Mouse (Mus musculus) WW6 (cell line): Measurements from ENCODE around the gene Syk.

Source experiments
- DNase-seq: peaks from one replicate; pipeline ENCODE4 v3.0.0-alpha.2; 2013; ENCODE audit warnings: low read depth, low spot score

Syk gene

DNA sequence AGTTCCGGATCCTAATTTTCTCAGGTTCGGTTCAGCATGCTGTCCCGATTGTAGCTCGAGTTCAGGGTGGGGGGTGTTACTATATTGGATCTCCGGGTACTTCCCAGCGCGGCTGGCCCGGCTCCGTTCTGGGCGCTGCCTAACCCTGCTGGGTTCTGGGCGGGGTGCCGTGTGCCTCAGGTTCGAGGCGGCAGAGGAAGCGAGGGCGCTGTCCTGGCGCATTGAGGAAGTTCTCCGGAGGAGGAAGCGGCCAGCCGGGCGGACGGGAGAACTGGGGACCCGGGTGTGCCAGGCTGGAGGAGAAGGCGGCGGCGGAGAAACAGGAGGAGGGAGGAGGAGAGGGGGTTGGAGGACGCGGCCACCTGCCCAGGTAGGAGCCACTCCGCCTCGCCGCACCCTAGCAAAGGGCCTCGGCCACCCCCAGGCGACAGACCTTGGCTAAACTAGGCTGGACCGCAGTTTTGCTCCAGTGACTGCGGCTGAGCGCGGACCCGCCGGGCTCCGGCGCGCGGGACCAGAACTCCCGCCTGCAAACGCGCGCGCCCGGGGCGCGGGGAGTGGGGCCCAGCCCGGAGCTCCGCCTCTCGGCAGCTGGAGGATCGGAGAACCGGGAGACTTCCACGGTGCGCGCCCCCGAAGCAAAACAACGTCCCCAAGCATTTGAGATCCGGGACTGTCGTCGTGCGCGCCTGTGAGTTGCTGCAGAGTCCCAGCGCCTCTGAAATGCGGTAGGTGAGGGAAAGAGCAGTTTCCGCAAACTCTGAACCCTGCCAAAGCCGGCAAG, at the start of gene Syk:
TSS of gene Syk (plus strand) at position 296 of the 784 bp plus-strand sequence.
- DNase-seq = no peak

DNA sequence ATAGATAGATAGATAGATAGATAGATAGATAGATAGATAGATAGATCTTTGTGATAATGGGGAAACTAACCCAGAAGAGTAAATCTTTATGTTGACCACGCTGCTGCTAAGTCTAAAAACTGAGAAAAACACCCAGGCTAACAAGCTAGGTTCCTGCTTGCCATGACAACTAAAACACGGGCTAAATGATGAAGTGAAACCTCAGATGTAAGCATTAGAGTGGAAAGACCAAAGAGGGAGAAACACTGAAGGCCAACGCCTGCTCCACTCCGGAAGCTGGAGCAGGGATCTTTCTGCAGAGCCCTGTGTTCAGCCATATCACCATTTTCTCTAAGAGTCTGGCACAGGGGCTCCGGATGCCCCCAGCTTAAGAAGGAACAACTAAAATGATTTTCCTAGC, 49.3 kb upstream of the Syk start:
- DNase-seq = no peak

DNA sequence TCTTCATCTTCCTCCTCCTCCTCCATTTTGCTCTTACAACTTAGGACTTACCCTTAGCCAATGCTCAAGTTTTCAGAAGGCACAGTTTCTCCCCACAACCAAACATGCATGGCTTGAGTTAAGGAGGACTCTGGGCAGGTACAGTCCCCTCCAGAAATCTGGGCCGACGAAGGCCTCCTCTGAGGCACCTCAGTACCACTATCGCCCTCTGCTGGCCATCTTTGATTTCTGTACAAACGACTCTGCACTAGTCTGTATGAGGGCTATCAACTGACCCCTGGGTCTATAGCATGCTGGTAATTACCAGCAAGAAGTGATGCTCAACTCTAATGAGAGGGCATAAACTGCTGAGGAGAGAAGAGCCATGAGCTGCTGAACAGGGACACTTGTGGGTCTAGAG, 47.4 kb upstream of the Syk start:
- peak; percentile 43 for DNase-seq

DNA sequence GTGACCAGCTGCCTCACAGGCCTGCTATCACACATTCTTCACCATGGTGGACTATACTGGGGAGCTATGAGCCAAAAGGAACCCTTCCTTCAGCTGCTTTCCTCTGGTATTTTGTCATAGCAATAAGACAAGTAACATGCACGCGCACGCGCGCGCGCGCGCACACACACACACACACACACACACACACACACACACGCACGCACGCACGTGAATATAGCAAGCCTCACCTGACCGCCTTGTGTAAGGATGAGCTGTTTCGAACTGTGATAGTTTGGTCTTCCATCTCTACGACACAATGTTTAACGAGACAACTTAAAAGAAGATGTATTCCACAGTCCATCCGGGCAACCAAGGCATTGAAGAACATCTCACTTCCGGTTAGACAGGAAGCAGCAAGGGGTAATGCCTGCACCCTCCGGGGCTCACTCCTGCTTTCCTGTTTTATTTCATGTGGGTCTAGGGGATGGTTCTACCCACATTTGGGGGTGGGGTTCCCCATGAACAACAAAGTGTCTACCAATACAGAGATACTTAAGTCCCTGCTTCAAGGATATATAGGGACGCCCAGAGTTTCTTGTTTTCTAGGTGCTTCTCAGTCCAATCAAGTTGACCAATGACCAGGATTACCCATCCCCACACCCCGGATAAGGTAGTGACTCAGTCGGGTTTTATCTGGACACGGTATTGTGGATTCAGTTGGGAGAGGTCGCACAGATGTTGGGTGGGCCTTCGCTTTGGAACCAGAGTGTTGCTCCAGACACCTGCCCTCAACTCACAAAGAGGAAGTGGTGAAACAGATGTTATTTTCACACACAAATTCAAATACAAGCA, 45.0 kb upstream of the Syk start:
- no peak for DNase-seq

DNA sequence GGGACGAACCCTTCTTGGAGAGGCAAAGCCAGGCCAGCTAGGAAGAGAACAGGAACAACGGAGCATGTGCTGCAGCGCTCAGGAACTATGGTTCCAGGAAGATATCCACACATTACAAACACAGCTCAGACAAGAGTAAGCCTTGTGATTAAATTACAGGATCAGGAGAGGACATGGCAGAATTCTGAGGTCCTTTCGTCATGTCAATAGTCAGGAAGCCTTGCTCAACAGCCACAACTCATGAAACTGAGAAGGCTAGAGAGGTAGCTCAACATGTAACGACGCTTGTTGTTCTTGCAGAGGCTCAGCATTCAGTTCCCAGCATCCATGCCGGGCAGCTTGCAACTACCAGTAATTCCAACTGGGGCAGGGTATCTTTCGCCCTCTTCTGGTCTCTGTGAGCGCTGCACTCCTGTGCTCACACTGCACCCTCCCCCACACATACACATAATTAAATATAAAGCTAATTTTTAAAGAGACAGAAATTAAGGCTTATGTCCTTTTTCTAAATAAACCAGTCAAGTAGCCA, 44.3 kb upstream of the Syk start:
- no peak for DNase-seq

DNA sequence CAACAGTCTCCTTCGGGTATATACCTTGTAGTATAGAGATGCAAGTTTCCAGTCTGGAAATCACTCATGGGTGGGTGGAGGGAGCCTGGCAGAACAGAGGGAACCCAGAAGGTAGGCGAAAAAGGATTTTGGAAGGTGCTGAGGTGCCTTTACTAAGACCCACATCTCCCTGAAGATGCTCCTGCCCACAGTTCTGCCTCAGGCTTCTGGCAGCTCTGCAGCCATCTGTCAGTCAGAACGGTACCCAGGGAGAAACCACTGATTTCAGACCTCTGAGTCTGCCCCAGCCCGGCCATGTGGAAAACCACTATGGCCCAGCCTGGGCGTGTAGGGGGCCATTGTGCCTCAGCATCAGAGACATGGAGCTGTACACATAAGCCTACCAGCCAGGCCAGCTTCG, 43.5 kb upstream of the Syk start:
- no peak for DNase-seq

DNA sequence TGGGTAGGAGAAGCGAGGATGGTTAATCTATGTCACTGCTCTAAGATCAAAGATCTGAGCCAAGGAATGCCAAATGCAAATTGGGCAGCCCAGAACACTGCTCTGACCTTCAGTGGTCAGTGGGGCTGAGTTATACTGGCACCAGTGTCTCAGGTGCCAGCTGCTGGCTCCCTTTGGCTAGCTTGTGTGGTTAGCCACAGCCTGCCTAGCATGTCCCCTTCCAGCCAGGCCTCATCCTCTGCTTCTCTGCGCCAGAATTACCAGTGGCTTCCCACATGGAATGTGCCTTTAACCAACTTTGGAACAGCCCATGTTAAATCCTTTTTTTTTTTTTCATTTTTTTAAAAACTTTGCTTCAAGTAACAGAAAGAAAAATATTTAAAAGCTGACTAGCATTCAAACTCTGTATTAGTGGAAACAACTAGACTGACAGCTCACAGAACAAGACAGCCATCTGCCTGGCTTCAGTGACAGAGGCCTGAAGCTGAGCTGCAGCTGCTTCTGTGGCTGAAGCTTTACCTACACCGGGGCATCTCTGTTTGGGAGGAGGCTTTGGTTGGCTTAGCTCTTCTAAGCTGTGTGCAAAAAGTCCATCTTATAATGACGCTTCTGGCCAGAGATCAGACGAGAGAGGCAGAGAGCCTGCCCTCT, 41.5 kb upstream of the Syk start:
- no peak for DNase-seq

DNA sequence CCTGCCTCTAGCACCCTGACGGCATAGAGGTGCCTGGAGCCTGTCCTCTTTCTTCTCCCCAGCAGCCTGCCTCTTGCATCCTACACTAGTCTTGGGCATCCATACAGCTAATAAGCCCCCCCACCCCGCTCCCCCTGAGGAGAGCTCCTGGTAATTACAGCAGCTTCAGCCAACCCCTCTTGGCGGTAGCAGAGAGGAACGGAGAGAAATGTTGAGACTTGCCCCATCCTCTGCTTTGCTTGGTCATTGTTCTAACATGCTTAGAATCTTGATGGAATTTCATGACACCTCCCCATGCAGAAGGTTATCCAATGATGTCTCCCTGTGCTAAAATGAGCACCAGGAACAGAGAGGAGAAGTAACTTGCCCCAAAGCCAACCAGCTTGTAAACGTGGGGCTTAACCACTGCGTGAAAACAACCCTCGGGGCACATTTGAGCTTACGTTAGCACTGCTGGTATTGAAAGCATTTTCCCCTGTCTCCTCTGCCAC, 40.9 kb upstream of the Syk start:
- DNase-seq = no peak

DNA sequence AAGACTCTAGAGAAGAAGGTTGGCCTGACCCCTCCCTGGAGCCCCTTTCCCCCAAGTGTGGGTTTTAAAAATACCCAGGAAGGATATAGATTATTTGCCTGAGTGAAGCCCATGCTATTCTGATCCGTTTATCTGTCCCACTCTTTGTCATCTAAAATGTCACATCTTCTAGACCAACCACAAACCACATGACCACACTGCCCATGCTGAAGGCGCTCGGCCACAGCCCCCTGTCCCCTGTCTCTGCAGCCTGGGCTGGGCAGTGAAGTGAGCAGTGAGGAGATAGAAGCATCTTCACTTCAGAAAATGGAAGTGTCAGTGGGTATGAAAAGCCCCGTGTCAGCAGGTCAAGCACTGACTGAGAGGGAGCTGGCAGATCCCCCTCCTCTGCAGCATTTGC, 40.3 kb upstream of the Syk start:
- DNase-seq = no peak

DNA sequence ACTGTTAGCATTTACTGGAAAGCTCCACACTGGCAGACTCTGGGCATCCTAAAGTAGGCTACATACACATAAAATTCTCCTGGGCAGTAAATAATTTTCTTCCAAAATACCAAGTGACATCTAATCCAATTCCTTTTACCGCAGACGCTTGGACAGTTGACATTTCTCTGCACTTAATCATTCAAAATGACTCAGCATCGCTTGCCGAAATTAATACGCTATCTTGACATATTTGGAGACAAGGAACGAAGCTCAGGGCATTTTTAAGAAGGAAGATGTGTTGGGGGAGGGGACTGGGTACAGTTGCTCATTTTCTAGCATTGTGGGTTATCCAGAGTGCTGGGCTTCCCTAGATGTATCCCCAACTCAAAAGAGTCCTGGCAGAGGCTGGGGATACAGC, 36.7 kb upstream of the Syk start:
- DNase-seq = no peak

DNA sequence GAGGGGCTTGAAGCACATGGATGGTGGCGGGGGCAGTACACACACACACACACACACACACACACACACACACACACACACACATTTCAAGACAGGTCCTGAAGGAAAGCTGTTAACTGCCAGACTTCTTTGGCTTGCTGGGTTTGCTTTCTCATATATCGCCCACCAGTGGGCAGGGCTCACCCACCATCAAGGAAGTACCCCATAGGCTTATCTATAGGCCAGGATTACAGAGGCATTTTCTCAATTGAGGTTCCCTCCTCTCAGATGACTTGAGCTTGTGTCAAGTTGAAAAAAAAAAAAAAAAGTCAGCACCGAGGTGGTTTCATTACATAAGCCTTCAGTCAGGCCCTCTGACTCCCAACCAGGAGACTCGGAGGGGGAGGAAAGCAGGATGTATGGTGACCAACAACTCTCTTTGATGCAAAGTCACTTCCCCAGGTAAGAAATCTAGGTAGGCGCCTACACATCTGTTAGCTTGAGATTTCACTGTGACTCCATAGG, 32.2 kb upstream of the Syk start:
- DNase-seq = no peak

DNA sequence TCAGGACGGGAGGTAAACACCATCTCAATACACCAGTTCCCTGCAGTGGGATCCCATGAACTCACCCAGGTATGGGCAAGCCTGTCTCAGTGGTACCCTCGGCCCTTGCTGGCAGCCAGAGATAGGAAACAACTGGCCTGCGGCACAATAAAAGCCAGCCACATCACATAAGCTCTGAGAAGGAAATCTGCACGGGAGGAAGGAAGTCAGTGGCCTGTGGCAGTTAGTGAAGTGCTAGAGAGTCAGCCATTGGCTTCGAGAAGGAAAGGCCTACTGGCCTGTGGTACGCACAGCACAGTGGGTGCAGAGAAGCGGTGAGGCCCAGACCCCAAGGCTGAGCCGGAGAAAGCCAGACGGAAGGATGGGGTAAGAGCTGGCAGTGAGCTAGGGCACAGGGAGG, 31.7 kb upstream of the Syk start:
- DNase-seq = no peak

DNA sequence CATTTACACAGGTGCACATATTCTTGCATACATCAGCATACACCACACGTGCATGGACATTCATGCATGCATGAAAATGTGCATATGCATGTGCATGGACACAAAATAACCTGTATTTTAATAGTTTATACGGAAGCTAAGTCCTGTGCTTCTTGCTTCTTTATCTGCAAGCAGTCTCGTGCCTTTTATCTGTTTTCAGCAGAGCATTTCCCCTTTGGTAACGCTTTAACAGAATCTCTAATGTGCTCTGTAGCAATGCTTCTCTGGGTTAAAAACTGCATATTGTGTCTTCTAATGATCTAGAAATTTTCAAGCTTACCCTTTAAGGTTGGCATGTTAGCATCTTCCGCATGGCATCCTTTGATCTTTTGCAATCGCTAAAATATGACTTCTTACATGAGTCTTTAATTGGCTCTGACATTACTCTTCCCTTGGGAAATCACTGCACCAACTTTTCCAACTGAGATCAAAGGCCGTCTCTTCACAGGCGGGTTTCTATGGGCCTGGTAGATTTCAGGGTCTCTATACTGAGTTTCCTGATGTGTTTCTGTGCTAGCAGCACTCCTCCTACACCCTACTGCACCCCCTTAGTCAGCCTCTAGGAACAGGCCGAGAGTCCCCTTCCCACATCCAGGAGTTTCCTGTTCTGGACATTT, 30.0 kb upstream of the Syk start:
- no peak for DNase-seq

DNA sequence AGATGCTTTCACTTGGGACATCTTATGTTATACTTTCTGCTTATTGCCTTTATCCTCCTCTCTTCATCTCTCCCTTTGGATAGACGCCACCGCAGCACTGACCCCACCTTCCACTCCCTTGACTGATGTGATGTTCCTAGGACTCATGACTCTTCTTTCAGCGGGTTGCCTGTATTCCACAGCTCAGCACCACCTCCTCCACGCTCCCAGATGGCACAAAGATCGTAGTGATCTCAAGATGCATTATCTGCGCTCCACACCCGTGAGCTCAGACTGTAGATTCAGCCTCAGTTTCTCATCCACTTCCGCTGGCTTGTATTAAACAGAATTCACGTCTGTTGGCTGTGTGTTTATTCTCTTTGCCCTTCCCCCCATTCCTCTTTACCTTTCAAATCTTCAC, 28.3 kb upstream of the Syk start:
- no peak for DNase-seq

DNA sequence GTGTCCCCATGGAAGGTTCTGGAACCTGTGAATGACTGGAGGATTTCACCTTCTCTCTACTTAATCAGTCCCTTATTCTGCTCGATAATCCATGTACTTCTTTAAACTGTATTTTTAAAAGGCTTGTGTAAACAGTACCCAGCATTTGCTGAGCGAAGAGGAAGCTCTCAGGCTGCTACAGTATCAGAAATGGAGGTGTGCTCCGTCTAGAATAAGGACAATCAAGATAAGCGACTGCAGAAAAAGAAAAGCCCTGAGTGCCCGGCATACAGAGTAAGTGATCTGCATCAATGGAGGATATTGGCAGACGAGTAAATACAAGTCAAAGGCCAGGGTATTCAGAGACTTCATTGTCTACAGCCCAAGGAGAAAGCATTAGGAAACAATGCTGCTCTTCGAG, 25.6 kb upstream of the Syk start:
- DNase-seq = no peak

DNA sequence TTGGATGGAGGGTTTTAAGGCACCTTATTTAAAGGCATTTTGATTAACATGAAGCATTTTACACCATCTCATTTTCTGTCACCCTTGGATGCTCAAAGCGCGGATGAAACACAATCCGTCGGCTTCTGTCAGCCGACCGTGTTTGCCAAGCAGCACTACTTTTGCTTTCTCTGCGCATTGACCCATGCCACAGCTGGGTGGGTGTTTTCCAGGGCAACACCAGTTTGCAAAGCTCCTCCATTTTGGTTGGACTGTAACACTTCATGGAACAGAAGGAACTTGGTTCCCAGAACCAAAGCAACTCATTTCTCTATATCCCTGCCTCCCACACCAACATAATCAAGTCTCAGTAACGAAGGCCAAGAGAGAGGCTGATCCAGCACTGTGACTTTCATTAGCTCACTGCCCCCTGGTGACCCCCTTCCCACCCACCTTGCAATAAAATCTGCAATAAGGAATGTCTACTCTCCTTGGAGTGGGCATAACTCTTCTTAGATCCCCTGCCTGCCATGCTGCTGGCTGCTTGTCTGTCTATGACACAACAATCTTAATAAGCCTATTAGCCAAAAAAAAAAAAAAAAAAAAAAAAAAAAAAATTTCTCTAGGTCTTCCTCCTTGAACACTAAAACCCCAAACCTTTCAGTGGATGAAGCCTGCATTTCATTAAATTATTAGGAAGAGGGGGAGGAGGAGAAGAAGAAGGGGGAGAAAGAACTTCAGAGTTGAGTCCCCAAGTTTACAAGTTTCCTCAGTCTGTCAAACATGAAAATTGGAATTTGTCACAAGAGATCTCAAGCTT, 21.4 kb upstream of the Syk start:
- no peak for DNase-seq

DNA sequence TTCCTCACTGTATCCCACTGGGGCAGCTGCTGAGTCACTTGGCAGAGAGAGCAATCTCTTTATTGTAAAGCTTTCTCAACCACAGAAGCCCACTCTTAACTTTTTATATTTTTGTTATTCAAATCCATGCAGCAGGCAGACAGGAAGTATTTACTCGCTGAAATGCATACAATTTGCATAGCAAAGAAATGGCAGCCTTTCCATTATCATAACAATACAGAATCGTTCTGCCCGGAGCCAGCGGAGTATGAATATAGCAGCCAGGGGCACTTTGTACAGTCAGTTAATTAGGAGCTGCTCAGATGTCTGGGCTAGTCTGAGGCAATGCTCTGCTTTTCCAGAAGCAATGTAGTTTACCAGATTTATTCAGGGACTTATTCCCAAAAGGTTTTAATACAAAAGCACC, 20.8 kb upstream of the Syk start:
- DNase-seq = no peak

DNA sequence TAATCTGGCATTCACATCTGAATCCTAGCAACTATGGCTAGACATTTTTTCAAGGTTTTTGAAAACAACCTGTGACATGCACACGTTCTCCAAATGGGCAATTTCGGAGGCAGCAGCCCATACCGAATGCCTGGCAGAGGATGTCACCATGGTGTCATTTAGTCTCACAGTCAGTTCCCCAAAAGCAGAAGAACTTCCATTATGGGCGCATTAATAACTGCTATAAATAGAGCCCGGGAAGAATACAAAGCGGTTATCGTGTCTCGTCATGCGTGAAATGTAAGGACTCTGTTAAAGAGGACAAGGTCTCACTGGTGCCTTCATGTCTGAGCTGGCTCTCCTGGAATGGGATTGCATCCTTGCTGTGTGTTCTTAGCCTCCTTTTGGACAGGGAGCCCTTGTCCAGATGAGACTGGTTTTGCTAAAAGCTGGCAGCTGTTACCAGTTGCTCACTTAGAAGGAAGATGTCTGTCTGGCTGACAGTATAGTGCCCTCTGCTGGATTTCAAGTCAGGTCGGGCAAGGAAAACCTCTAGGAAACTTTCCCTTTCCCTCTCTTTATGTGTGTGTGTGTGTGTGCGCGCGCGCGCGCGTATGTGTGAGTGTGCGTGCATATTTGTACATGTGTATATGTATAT, 17.8 kb upstream of the Syk start:
- DNase-seq = no peak

DNA sequence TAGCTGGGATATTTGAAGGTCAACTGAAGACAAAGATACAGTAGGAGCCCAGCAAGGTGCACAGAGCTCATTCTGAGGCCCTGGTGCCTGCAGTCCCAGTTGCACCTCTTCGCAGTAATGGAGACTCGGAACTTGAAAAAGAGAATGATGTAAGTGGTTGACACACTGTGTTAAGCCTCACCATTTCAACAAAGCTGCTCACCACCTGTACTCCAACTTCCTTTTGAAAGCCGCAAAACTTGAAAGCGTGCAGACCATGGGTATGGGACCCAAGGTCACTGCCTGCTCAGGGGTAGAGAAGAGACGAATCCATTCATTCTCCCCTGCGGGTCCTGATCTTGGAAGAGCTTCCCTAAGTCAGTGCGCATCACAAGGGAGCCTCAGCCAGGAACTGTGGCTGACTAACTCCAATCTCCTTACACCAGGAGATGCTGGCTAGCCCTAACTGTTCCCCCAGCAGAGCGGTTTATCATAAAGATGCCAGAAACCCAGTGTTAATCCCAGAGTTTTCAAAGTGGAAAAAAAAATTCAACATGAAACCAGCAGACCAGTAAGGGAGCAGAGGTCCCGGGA, 16.7 kb upstream of the Syk start:
- DNase-seq = no peak

DNA sequence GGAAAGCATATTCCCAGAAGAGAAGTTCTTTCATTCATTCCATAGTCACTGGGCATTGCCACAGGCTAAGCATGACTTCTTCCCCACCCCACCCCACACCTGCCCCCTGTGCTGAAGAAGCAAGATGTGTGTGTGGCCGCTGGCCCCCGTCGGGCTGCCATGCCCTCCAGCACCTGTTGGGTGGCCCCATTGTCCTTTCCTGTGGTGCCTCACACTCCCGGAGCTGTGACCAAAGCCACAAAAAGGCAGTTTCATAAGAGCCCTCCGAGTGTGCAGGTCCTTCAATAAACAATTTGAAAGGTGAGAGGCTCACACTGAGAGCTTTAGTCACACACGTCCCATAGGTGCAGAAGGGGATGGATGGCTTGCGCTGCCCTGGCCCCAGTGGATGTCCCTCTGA, 16.2 kb upstream of the Syk start:
- no peak for DNase-seq
